Mouse (Mus musculus) olfactory bulb, adult 2 months (tissue): ENCODE measurements around the gene Praf2.

ENCODE experiments used
- CTCF ChIP-seq: fragments of 200-500 bp; IDR thresholded peaks from 2 replicates; pipeline ENCODE4 v1.5.1; 2012; ENCODE audit warnings: low read depth, mild to moderate bottlenecking, low read length, moderate library complexity; ENCODE audit not compliant: insufficient read depth
- POLR2A ChIP-seq: fragments of 200-500 bp; IDR thresholded peaks from 2 replicates; pipeline ENCODE4 v1.6.1; 2012; ENCODE audit warnings: mild to moderate bottlenecking, low read depth, low read length, moderate library complexity; ENCODE audit not compliant: insufficient read depth

- no peak for TF ChIP-seq POLR2A
- no peak for TF ChIP-seq CTCF
Observed at GRCm38 (mm10) chrX:7744940-7745339, 16.7 kb downstream of the Praf2 start.
